8 mouse cellular contexts compared by ENCODE assay signal in the genomic region with DNA sequence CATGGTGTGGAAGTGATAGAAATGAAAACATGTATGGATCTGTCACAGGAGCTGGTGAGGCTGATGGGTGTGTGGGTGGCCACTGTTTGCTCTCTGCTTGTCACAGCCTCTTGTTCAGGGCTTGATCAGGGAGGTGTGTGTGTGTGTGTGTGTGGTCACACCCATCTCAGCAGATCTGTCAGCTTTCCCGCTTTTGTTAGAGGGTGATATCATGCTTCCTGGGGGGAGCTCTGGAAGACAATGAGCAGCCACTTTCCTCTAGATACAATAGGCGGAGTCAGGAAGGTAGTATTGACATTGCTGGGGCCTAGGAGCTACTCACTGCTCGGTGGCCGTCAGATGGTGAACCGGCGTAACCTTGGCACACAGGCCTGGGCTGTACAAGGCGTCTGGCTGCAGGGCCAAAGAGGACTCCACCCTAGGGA. TPM values are rescaled to one million over a fixed set of nuclear protein-coding genes. Genes with fewer than 3 reads are reported as not detected.
A peak's percentile ranks its signal among the peaks of the same experiment; 100 is the strongest.
DNase-seq lines count a peak whose midpoint lies in the region; ATAC-seq lines count a peak whose summit lies in the region.

No protein-coding gene starts in this region.

- no peaks in the 10 kb centered on the region for H3K9me3 ChIP-seq in liver, embryonic 15.5 days (replicated peaks)

- DNase-seq in ES-CJ7 (ENCODE audit: low read depth, low spot score), result peak; percentile 31
- DNase-seq in heart, postnatal 4 days, result peak; percentile 67
- no peak for DNase-seq in layer of hippocampus, adult 8-10 months (ENCODE audit: low spot score in 2 of 2)
- DNase-seq in cerebellum, adult 11-12 months, result no peak
- DNase-seq in frontal cortex, postnatal 25 days (ENCODE audit: low spot score in 2 of 2), result no peak
- DNase-seq in thymus, postnatal 25 days, result no peak

- no peaks in the 10 kb centered on the region for H3K4me1 ChIP-seq in liver, embryonic 15.5 days (replicated peaks)

- 30% methylated on average over 7 of the region's 7 CpGs for WGBS in liver, embryonic 15.5 days (ENCODE audit: insufficient replicate concordance)

- H3K36me3 ChIP-seq in liver, embryonic 15.5 days (replicated peaks), result no peaks in the 10 kb centered on the region

- no peaks in the 10 kb centered on the region for H3K27me3 ChIP-seq in liver, embryonic 15.5 days

- no peak overlapping the region for H3K27ac ChIP-seq in liver, embryonic 15.5 days (replicated peaks)

- H3K4me3 ChIP-seq in liver, embryonic 15.5 days (replicated peaks), result no peak overlapping the region

- H3K4me2 ChIP-seq in liver, embryonic 15.5 days, result no peak overlapping the region

- ATAC-seq in common myeloid progenitor, adult 5-6 weeks (replicated peaks; ENCODE audit: low read depth, poor library complexity, severe bottlenecking), result peak; percentile 18; the same call in 1 of the 2 replicates
- peak; percentile 52 for ATAC-seq in liver, embryonic 15.5 days (ENCODE audit: insufficient read depth)

- no peak overlapping the region for H3K9ac ChIP-seq in liver, embryonic 15.5 days

RNA-seq across cellular contexts. Expression of a gene that starts 7.3 kb away (rescaled TPM):
- total RNA-seq in common myeloid progenitor, adult 5-6 weeks (2017), result 9.7 and 10.9 TPM in 2 replicates
- total RNA-seq in heart, postnatal 4 days (2021), result 10 to 100 TPM; 59.2 to 62.8 TPM
- polyA plus RNA-seq in liver, embryonic 15.5 days (2015; fragmentation: Nextera tagmentation; extraction: Ambion mirVana), result 4.0 and 4.8 TPM in 2 replicates
- total RNA-seq in layer of hippocampus, adult 8-10 months (2022), result 1 to 10 TPM; 8.1 to 9.1 (median 8.2) TPM

Comparison
In these comparisons a context has a peak if more than half of its experiments do, and no peak if none do; other contexts are left out.
1. DNase-seq: peak in ES-CJ7 (single experiment) and heart, postnatal 4 days (single experiment); none in layer of hippocampus, adult 8-10 months (0 of 2), cerebellum, adult 11-12 months (single experiment), frontal cortex, postnatal 25 days (0 of 2) and thymus, postnatal 25 days (single experiment).